Mouse (Mus musculus): ENCODE results near the gene Casp7.
A peak's percentile ranks its signal among the peaks of the same experiment; 100 is the strongest.
"Not testable (repeated sequence)": the region's sequence is repeated elsewhere in the genome, so short reads cannot be mapped to it uniquely, and the experiment has no call there.

Gene Casp7

DNA sequence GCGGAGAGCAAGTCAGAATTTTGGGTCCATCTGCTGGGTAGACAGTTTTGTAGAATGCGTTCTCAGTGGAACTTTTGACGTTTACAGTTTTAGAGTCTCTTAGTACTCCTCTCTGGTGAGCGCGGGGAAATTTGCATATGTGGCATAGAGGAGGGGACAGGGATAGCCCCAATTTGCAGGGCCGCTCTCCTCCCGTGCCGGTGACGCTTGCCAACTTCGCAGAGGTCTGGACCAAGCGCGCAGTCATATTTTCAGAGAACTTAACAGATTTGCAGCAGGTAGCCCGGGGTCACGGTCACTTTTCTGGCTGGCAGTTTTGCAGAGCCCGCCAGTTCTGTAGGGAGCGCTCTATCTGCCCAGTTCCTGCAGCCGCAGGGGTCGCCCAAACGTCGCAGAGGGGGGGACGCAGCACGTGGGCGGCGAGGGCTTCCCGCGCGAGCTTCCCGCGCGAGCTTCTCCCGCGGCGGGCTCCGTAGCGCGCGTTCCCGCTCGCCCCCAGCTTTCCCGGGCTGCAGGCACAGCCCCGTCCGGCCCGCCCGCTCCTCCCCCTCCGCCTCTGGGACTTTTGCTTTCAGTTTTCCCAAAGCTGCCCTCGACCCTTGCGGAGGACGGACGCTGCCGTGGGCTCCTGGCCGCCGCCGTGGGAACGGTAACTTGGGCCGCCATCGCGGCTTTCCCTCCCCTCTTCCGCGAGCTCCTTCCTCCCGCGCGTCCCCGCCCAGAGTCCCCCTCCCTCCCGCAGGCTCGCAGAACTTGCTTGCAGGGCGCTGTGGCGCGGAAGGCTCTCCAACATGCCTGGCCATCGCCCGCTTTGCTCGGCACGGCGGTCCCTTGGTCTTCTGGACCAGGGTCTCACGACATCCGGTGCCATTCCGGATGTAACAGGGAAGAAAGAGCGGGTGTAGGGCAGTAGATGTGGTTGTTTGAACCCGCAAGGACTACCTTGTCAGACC, at the start of gene Casp7:
TSS of gene Casp7 (plus strand) at position 461 of the 953 bp plus-strand sequence.
- DNase-seq (ENCODE audit: low spot score) = peak; percentile 73

DNA sequence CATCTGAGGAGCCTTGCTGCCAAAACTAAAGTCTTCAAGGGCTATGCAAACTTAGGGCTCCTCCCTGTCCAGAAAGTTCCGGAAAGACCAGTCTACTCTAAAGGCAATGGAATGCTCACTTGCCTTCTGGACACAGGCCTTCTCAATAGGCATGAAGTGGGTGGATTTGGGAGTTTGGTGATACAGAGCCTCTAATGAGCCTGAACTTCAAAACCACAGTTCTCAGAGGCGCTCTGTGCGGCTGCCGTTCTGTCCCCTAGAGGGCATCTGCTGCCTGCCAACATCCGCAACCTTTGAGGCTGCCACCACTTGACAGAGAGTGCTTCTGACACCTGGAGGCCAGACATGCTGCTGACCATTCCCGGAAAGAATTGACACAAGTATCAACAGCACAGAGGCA, 47.6 kb upstream of the Casp7 start:
- DNase-seq (ENCODE audit: low spot score) = no peak

DNA sequence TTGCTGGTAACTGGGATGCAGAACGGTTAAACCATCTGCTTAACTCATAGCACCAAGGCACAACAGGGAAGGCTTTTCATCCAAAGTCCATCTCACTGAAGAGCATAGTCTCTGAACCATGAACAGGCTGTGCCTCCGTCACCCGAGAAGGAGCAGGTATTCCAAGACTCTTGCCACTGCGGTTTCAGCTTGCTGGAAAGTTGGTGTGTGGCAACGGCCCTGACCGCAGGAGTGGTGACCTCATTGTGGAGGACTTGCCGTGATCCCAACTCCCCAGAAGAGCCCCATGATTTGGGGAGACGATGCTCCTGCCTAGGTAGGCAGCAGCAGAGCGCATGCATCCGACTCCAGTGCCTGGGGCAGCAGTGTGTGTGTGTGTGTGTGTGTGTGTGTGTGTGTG, 43.2 kb upstream of the Casp7 start:
- DNase-seq (ENCODE audit: low spot score) = no peak

DNA sequence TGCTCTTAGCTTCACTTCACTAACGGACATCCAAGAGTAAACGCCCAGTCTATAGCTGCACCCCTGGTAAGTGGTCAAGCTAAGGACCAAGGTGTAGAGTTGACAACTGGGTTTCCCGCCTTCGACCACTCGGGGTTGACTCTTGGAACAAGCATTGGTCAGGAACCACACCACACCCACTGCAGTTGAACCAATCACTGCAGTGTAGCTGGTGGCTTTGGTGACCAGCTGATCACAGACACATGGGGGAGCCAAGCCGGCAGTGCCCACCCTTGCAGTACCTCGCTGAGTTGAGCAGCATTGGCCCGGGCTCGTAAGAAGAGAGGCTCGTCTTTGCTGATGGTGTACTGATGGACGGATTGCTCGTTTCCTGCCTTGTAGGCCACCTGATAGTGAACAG, 41.7 kb upstream of the Casp7 start:
- DNase-seq (ENCODE audit: low spot score) = no peak

DNA sequence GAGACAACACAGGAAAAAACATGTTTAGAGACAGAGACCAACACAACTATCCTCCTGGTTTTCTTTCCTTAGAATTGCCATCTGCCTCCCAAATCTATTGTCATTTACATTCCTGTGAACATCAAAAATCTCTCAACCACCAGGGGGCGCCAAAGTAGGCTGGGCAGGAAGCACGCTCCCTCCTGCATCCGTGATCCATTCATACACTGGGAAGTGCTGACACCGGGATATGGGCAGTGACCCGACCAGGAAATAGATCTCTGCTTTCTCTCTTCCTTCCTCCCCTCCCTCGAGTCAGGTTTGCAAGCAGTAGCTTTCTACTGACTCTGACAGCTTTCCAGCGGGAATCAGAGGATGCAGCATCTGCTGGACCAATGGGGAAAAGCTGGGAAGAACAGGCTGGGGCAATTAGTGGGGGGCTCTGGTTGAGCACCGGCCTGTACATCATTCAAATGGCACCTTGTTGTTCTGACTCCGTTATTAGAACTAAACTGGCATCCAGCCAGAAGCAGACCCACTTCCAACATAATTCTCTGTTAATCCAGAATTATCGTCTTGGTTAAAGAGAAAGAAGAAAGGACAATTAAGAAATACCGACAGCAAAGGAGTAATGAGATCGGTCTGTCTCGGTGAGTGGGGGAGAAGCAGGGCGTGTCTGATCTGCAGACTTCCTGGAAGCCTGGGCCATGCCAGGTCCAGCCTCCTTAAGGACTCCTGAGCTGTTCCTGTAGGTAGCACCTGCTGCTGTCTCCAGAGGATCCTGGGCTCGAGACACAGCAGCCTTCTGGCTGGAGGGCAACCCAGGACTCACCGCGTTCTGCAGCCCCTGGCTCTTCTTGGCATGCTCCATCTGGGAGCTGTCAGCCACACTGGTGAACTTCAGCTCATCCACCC, 40.2 kb upstream of the Casp7 start:
- peak; percentile 52 for DNase-seq (ENCODE audit: low spot score)

DNA sequence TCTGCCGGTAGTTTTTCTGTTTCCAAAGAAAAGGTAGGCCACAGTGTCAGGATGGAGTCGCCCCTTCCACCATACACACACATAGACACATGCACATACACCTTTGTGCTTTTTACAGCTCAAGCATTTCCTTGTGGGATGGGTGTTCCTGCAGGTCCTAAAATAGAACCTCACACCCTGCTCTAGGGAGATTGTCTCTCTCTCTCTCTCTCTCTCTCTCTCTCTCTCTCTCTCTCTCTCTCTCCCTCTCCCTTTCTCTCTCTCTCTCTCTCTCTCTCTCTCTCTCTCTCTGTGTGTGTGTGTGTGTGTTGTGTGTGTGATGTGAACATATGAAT, 39.6 kb upstream of the Casp7 start:
- not testable (repeated sequence) for DNase-seq (ENCODE audit: low spot score)

DNA sequence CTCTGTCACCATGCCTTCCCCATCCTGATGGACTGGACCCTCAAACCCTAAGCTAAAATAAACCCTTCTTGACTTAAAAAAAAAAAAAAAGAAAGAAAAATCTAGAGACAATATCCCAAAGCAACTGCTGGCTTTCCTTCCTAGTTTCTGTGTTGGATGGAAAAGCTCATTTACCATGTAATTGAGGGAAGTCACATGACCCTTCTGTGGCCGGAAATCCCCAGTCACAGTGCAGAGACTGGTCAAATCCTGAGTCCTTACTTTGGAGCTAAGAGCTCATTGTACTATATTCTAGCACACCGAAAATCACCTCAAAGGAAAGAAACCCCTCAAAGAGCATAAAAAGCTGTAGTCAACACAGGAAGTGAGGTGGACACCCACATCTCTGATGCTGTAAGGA, 38.0 kb upstream of the Casp7 start:
- no peak for DNase-seq (ENCODE audit: low spot score)

DNA sequence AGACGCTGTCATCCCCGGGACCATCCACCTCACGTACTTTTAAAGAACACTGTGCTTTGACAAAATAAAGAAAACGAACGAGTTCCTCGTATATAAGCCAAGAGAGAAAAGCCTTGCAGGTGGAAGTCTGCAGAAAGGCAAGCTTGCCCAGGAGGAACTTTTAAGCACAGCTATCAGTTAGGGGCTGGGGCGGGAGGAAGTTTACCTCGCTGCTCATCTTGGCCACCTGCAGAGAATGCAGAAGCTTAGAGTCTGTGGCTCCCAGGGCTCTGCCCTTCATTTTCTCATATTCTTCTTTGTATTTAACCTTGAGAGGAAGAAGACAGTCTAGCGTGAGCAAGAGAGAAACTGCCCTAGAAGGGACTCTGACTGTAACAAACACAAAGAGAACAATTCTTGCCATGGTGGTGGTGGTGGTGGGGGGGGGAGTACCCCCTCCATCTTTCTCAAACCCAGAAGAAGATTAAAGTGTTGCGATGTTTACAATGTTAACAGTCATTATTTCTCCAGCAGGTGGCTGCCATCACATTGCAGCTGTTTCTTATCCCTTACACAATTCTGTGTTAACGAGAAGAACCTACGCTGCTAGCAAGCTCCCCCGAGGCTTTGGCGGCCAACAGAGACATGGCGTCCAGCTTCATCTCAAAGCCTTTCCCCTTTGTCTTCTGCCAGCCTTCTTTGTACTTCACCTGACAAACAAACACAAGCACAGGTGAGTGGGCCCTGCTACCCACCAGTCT, 33.0 kb upstream of the Casp7 start:
- DNase-seq (ENCODE audit: low spot score) = no peak

DNA sequence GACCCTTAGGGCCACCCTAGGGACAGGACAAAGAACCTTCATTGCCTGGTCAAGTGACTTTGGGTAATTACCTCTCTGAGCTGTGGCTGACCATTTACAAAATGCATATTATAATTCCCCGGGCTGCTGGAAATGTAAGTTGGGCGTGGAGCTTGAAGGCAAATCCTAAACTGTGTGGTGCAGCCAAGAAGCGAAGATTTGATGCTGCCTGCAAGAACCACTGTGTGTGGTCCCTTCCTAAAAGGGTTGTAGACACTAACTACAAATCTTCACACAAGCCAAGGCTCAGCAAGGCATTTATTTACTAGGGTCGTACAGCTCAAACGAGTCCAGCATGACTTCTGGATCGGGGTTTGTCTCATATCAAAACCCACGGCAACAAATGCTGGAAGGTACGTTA, 32.4 kb upstream of the Casp7 start:
- no peak for DNase-seq (ENCODE audit: low spot score)

DNA sequence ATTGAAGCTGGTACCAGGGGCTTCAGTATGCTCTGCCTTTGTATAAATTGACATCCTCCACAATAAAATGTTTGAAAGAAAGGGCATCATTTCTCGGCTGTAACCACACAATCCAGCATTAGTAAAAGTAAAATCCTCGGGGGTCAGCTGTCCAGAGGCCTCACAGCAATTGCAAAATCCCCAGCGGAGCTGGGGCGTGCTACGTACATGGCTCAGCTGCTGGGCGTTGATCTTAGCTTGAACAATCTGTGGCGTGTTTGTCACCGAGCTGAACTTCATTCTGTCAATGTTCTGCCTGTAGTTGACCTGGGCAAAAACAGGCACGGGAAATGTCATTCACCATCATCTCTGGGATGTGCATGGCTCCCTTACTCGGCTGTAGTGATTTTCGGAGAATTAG, 30.8 kb upstream of the Casp7 start:
- no peak for DNase-seq (ENCODE audit: low spot score)

DNA sequence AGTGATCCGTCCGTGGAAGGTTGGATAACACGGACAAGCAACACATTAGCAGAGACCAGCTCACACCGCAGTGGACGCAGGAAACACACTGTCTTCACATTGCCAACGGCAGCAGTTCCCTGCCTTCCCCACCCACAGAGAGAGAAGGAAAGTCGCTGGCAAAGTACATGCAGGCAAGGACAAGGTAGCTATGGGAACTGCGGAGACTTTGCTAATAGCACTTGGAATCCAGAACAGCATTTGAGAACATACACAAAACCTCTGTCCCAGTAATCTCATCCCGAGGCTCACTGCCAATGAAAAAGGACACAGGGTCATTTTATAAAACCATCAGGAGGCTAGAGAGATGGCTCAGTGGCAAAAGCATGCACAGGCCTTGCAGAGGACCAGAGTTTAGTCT, 30.3 kb upstream of the Casp7 start:
- DNase-seq (ENCODE audit: low spot score) = no peak

DNA sequence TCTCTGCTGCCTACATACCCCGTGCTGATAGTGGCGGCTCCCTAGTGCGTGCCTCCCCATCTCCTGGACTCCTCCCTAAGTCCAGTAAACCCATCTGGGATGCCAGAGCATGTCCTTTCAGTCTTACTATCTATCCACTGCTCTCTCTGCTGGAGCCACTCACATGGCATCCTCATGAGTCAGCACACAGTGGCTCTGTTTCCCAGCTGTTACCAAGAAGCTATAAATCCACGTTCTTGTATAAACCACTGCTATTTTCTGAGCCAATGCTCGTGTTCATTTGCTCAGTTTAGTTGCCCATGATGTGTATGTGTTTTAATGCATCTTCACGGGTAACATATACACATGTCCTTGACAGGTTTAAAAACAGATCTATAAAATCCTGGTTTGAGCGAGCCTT, 29.2 kb upstream of the Casp7 start:
- DNase-seq (ENCODE audit: low spot score) = no peak

DNA sequence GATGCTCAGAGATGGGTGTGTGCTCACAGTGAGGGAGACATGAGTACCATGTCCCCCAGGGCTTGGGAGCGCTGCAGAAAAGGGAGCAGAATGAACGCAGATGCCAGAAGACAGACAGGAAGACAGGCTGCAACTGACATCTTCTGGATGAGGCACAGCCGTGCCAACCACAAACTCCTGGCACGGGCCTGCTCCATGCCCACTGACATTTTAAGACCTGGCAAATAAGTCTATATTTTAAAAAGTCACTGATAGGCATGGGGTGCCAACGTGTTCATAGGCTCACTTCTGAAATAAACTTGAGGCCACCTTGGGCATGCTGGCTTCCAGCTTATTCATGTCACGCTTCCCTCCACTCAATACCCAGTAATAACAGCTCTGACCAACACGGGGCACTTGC, 28.0 kb upstream of the Casp7 start:
- no peak for DNase-seq (ENCODE audit: low spot score)

DNA sequence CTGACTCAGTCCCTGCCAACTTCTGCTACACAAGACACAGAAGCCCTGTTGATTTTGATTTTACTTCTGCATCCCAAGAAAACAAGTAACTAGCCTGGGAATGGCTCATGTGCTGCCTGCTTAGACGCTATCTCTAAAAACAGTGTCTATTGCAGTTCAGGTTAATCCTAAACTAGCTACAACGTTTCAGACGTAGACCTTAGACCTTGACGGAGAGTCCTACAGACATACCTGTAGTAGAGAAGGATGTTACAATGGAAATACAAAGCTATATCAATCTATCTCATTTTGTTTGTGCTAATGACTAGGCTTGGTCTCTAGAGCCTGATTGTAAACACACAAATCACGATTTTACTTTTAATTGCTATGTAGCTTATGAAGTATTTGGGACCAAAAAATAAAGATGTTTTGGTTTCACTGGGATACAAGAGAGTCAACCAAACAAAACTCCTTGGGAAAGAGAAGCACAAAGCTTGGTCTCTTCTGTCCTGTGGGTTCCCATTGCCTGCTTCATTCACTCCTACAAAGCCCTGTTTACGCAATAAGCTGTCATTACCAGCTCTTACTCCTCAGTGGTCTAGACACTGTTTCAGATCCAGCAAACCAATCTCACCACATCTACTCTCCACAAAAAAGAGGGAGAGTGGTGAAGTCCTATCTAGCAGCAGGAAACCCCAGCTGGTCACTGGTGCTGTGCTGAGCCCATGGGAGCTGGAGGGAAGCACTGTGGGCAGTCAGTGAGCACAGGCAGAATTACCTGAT, 26.4 kb upstream of the Casp7 start:
- DNase-seq (ENCODE audit: low spot score) = no peak

DNA sequence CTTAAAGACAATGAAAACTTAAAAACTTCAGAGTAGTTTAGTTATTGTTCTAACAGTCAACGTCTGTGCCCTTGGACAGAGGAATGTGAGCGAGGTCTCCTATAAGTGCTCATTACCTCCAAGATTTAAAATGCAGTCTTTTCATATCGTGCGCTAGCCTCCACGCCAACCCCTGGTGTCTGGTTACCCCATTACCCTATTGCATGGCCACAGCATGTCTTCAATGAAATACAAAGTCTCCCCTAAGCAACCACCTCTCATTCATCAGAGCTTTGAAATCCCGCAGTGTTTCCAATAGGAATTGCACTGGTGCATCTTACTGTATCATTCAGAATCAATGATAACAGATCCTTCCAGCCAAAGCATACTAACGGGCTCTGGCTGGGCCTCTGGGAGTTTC, 24.7 kb upstream of the Casp7 start:
- DNase-seq (ENCODE audit: low spot score) = no peak

DNA sequence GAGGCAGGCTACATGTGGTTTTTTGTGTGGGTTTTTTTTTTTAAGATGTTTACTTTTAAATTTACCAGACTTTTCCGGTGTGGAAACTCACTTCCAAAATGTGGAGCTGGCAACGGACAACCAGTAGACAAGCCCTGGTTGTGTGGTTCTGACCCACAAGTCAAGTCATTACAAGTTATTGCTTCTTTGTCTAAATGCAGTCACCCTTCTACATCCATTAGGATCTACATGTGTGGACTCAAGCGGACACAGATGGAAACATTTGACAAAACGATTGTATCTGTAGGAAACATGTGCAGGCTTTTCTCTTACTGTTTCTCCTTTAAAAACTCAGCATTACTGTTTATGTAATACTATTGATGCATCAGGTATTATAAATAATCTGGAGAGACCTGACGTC, 23.7 kb upstream of the Casp7 start:
- no peak for DNase-seq (ENCODE audit: low spot score)

DNA sequence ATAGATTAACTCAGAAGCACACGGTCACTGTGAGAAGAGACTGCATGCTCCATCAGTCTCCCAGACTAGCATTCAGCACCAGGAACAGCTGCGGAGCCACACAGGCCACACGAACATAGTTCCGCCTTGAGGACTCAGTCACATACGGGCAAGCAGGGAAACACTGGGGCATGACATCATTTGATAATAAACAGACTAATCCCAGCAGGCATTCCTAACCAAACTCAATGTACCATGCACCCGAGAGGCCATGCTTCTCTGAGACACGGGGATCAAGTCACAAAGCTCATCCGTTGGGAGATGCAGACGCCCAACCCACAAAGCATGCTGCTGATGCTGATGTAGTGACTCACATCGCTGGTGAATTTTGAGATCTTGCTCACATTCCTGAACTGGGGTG, 22.9 kb upstream of the Casp7 start:
- no peak for DNase-seq (ENCODE audit: low spot score)

DNA sequence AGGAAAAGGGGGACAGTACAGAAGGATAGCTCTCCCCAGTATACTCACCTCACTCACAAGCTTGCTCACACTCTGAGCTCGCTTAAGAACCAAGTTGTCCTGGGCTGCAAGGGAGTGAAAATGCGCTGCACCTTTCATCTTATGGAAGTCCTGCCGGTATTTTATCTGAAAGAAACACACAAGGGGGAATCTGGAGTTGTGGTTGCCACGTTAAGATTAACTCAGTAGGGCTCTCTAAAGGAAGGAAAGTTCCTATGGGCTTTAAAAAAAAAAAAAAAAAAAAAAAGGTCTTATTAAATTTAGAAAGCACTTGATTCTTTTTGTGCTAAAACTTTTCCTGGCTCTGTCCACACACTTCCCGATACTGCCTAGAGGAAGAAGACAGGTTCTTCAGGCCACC, 18.9 kb upstream of the Casp7 start:
- DNase-seq (ENCODE audit: low spot score) = no peak

DNA sequence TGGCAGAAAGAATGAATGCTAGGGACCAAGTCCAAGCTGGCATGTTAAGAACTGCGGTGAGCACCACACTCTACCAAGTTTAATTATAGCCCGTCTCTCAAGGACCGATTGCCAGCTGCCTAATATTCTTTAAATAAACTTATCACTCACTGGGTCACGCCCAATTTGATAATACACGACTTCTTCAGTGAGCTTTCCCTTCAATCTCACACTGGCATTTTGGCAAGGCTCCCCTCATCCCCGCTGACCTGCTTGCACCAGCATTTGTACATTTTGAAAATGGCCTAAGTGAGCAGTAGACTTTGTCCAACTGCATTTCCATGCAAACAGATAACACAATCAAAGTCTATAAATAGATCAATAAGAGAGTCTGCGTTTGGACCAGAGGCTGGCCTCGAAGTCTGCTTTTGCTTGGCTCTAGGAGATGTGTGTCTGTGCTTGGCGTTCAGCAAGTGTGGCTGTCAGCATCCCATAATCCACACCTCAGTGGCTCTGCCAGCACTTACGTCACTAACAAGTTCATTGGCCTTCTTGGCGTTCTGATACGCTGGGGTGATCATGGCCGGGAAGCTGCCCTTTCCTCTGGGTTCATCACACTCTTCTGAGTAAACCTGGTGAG, 18.3 kb upstream of the Casp7 start:
- no peak for DNase-seq (ENCODE audit: low spot score)

DNA sequence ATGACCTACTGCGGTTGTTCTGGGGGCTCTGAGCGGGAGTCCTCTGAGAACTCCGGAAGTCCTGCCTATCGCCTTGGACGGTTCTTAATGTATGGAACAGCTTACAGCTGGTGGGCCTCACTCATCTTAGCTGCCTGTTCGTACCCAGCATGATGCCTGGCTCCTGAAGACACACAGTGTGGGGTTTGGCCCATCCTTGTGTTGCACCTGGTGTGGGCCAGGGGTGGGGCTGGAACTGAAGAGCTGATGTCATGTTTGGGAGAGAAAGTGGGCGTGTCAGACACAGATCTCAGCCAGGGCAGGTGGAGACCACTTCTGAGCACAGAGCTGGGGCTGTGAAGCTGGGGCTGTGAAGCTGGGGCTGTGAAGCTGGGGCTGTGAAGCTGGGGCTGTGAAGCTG, 16.6 kb upstream of the Casp7 start:
- no peak for DNase-seq (ENCODE audit: low spot score)

DNA sequence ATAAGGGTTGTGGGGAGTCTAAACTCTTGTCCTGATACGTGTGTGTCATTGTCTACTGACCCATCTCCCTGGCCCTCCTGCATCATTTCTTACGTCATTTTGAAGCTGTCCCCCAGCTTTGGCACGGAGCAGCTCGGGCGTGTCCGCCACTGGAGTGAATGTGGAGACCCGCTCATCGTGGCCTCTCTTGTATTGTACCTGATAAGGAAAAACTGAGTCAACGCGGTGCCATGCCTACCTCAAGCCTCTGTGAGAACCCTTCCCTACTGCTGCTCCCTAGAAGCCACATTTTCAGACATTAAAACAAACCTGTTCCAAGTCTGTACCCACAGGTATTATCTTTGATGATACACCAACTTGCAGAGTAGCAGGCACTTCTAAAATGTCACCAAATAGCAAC, 15.5 kb upstream of the Casp7 start:
- DNase-seq (ENCODE audit: low spot score) = no peak
